Mouse (Mus musculus) cortical plate, adult 2 months (tissue): ENCODE data around the gene Per3. TPM values are rescaled to one million over a fixed set of nuclear protein-coding genes. Genes with fewer than 3 reads are reported as not detected.

Experiments
- H3K27ac ChIP-seq: fragments of 200-500 bp; 2 replicates; pipeline ENCODE4 v1.5.1; 2012; ENCODE audit warnings: low read length, control low read depth, inconsistent platforms; ENCODE audit not compliant: insufficient read depth
- H3K4me1 ChIP-seq: fragments of 200-500 bp; 2 replicates; pipeline ENCODE4 v1.6.1; 2011; ENCODE audit warnings: low read length; ENCODE audit not compliant: control insufficient read depth, insufficient read depth
- H3K4me3 ChIP-seq: fragments of 200-500 bp; 2 replicates; pipeline ENCODE4 v1.5.1; 2011; ENCODE audit warnings: mild to moderate bottlenecking, low read length, control low read depth; ENCODE audit not compliant: insufficient read depth
- CTCF ChIP-seq: fragments of 200-500 bp; IDR thresholded peaks from 2 replicates; pipeline ENCODE4 v1.5.1; 2011; ENCODE audit warnings: mild to moderate bottlenecking, control low read depth, low read length; ENCODE audit not compliant: insufficient read depth; ENCODE audit errors: extremely low read depth
- POLR2A ChIP-seq: fragments of 200-500 bp; IDR thresholded peaks from 2 replicates; pipeline ENCODE4 v1.6.1; 2011; ENCODE audit warnings: mild to moderate bottlenecking, low read length, control low read depth; ENCODE audit not compliant: insufficient read depth; ENCODE audit errors: extremely low read depth
- polyA plus RNA-seq: library from polyadenylated mRNA; depleted of rRNA; stranded (reverse); fragments of >200 nt; gene quantifications from 2 replicates; pipeline ENCODE4 v1.2.3, GENCODE M21; 2012

Gene Per3
- polyA plus RNA-seq, 1 experiment = 42.8 TPM

- Histone ChIP-seq H3K4me1 (peaks cover 3% of the 10 kb centered on the region; the same call in 1 of the 2 replicates), H3K27ac (no peak overlapping the region), H3K4me3 (no peak overlapping the region)
- TF ChIP-seq CTCF (no peak), POLR2A (no peak)
Measured at GRCm38 (mm10) chr4:151070962-151071361, 26.5 kb upstream of the Per3 start.

- Histone ChIP-seq H3K27ac (no peak overlapping the region), H3K4me3 (no peak overlapping the region), H3K4me1 (peaks cover 3% of the 10 kb centered on the region; the same call in 1 of the 2 replicates)
- TF ChIP-seq CTCF (0 out of 2 replicates have a peak, but pooled peaks have one; percentile 23), POLR2A (no peak)
Measured at GRCm38 (mm10) chr4:151068751-151069150, 24.3 kb upstream of the Per3 start.

GRCm38 (mm10) chr4:151059566-151059965, 15.1 kb upstream of the Per3 start:
- Histone ChIP-seq H3K27ac (no peak overlapping the region), H3K4me3 (no peak overlapping the region), H3K4me1 (peaks cover 3% of the 10 kb centered on the region; the same call in 1 of the 2 replicates)
- no peak for TF ChIP-seq POLR2A
- TF ChIP-seq CTCF = no peak

GRCm38 (mm10) chr4:151058634-151059033, 14.2 kb upstream of the Per3 start:
- no peak overlapping the region for H3K27ac ChIP-seq
- no peak overlapping the region; the same call in 1 of the 2 replicates for H3K4me3 ChIP-seq
- peaks cover 3% of the 10 kb centered on the region; the same call in 1 of the 2 replicates for H3K4me1 ChIP-seq
- TF ChIP-seq POLR2A (no peak), CTCF (no peak)

- TF ChIP-seq CTCF = no peak
- TF ChIP-seq POLR2A = peak; percentile 86
- H3K4me1 ChIP-seq = peaks cover 3% of the 10 kb centered on the region; the same call in 1 of the 2 replicates
- H3K4me3 ChIP-seq = peak within 1 kb of the TSS; percentile 75
Measured at GRCm38 (mm10) chr4:151057347-151058321, 13.2 kb upstream of the Per3 start, which contains the start of gene Vamp3. Gene Vamp3, minus strand, starts transcription at chr4:151057963.

GRCm38 (mm10) chr4:151051162-151051561, 6.7 kb upstream of the Per3 start:
- TF ChIP-seq POLR2A (no peak), CTCF (no peak)
- no peak overlapping the region for H3K4me3 ChIP-seq
- H3K4me1 ChIP-seq = peaks cover 3% of the 10 kb centered on the region; the same call in 1 of the 2 replicates
- no peak overlapping the region for H3K27ac ChIP-seq

More at GRCm38 (mm10) chr4:151057347-151058321, 13.2 kb upstream of the Per3 start, which contains the start of gene Vamp3:
- peak within 1 kb of the TSS; percentile 99 for H3K27ac ChIP-seq

- Histone ChIP-seq H3K4me1 (peaks cover 3% of the 10 kb centered on the region; the same call in 1 of the 2 replicates), H3K4me3 (no peak overlapping the region), H3K27ac (no peak overlapping the region)
- no peak for TF ChIP-seq POLR2A
- TF ChIP-seq CTCF = no peak
Measured at GRCm38 (mm10) chr4:151046524-151046923, 2.1 kb upstream of the Per3 start.

- Histone ChIP-seq H3K4me1 (peaks cover 2% of the 10 kb centered on the region), H3K4me3 (peak overlapping the region; percentile 61), H3K27ac (peak overlapping the region; percentile 92)
- TF ChIP-seq CTCF (no peak), POLR2A (0 out of 2 replicates have a peak, but pooled peaks have one; percentile 49)
Measured at GRCm38 (mm10) chr4:151044944-151045570, 592 bp upstream of the Per3 start.

GRCm38 (mm10) chr4:151043281-151043680, 1.2 kb downstream of the Per3 start:
- TF ChIP-seq POLR2A = 0 out of 2 replicates have a peak, but pooled peaks have one; percentile 36
- no peak for TF ChIP-seq CTCF
- no peak overlapping the region for H3K27ac ChIP-seq
- peak overlapping the region; percentile 61 for H3K4me3 ChIP-seq
- H3K4me1 ChIP-seq = peaks cover 2% of the 10 kb centered on the region
